Mouse (Mus musculus) bone marrow, adult 2 months (tissue): ENCODE data around the gene Abcg3. TPM values are rescaled to one million over a fixed set of nuclear protein-coding genes. Genes with fewer than 3 reads are reported as not detected.

ENCODE experiments used
- H3K27ac ChIP-seq: fragments of 200-500 bp; 2 replicates; pipeline ENCODE4 v1.5.1; 2012; ENCODE audit warnings: low read depth, mild to moderate bottlenecking, control low read depth, inconsistent platforms, low read length; ENCODE audit not compliant: control insufficient read depth, poor library complexity, insufficient read depth
- H3K4me1 ChIP-seq: fragments of 200-500 bp; 2 replicates; pipeline ENCODE4 v1.6.1; 2011; ENCODE audit warnings: low read length; ENCODE audit not compliant: control insufficient read depth, insufficient read depth
- H3K4me3 ChIP-seq: fragments of 200-500 bp; replicated peaks from 2 replicates; pipeline ENCODE3; 2011; ENCODE audit warnings: mild to moderate bottlenecking, low read depth, low read length, control low read depth; ENCODE audit not compliant: control insufficient read depth
- CTCF ChIP-seq: fragments of 200-500 bp; IDR thresholded peaks from 2 replicates; pipeline ENCODE4 v1.5.1; 2011; ENCODE audit warnings: low read length, control low read depth; ENCODE audit not compliant: control insufficient read depth, insufficient read depth
- POLR2A ChIP-seq: fragments of 200-500 bp; IDR thresholded peaks from 2 replicates; pipeline ENCODE4 v1.6.1; 2011; ENCODE audit warnings: low read depth, mild to moderate bottlenecking, control low read depth, low read length, borderline replicate concordance; ENCODE audit not compliant: control insufficient read depth
- WGBS: fragments of 180-500 bp; shearing (Covaris S2); methylation state at CpG from one replicate; pipeline ENCODE4 v1.1.7; 2018; 5-methylcytosine and 5-hydroxymethylcytosine counted together
- polyA plus RNA-seq: library from polyadenylated mRNA; stranded (reverse); fragments of >200 nt; gene quantifications from 2 replicates; pipeline ENCODE4 v1.2.4, GENCODE M21; 2011; ENCODE audit warnings: low replicate concordance; ENCODE audit not compliant: missing spikeins, insufficient read depth, insufficient read length

Abcg3 gene
- polyA plus RNA-seq = 3.8 and 6.8 TPM in 2 replicates

DNA sequence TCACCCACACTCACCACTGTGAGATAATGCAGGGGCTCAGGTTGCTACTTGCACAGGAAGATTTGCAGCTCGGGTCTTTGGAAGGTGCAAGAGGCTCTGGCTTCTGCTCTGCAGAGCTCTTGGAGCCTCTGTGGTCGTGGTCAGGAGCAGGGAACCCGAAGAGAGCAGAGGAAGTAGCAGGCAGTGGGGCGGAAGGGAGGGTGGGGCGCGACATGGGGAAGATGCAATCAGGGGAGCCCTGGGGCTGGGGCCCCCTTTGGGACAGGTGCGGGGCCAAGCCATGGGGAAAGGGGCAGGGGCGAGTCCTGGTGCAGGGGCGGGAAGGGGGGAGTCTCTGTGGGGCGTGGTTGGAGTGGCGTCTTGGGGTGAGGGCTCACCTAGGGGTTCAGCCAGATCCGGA lies at the start of gene Abcg3:
Gene Abcg3, minus strand, starts transcription at position 184 of the 400 bp plus-strand sequence.
- Histone ChIP-seq H3K4me1 (peaks cover 2% of the 10 kb centered on the region), H3K4me3 (peak within 1 kb of the TSS; percentile 61), H3K27ac (peak within 1 kb of the TSS; percentile 62; the same call in 1 of the 2 replicates)
- TF ChIP-seq POLR2A (no peak; the same call in 1 of the 2 replicates), CTCF (no peak)
- 1% methylated on average over 12 of the region's 12 CpGs for WGBS

- WGBS = 32% methylated on average over 1 of the region's 1 CpGs
- H3K4me1 ChIP-seq = no peaks in the 10 kb centered on the region
- H3K4me3 ChIP-seq = no peak overlapping the region
- no peak overlapping the region for H3K27ac ChIP-seq
- TF ChIP-seq POLR2A (no peak), CTCF (no peak)
These were observed 30.0 kb upstream of the Abcg3 start for GRCm38 (mm10) chr5:105012551-105012950.

DNA sequence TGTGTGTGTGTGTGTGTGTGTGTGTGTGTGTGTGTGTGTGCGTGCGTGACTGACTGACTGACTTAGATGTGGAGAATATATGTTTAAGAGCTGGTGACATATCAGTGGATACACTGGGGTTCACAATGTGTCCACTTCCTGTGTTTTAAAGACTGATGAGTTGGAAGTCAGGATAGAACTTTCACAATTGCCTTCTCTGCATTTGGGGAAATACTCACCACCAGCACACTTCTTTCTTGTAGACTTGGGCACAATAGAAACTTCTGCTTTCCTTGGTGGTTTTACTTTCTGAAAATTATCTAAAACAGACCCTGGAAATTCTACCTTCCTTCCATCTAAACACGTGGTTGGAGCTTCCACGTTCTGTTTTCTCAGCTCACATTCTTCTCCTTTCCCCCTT lies 29.1 kb upstream of the Abcg3 start:
- no peak overlapping the region for H3K4me3 ChIP-seq
- WGBS = 43% methylated on average over 4 of the region's 4 CpGs
- TF ChIP-seq POLR2A = no peak
- TF ChIP-seq CTCF = no peak
- no peak overlapping the region for H3K27ac ChIP-seq
- H3K4me1 ChIP-seq = no peaks in the 10 kb centered on the region

GRCm38 (mm10) chr5:105010376-105010775 lies 27.9 kb upstream of the Abcg3 start:
- TF ChIP-seq POLR2A = no peak
- no peak for TF ChIP-seq CTCF
- Histone ChIP-seq H3K4me1 (peaks cover under 1% of the 10 kb centered on the region), H3K4me3 (no peak overlapping the region), H3K27ac (no peak overlapping the region)

DNA sequence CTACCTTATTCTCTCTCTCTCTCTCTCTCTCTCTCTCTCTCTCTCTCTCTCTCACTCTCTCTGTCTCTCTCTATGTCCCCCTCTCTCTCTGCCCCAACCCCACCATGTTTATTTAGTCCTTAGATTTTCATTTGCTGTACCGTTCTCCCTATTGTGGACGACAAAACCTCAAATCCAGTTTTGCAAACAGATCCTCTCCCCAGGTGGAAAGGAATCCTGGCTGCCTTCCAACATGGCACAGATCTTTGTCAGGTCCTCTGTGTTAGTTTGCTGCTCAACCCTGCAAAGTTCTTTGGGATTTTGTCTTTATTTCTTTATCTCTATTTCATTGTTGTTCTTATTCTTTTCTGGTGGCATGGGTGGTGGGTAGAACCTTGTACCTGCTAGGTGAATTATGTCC lies 6.9 kb upstream of the Abcg3 start:
- WGBS = 87% methylated on average over 2 of the region's 2 CpGs

GRCm38 (mm10) chr5:104988000-104988399 lies 5.5 kb upstream of the Abcg3 start:
- WGBS = 66% methylated on average over 2 of the region's 2 CpGs
- TF ChIP-seq POLR2A (no peak), CTCF (no peak)
- H3K4me3 ChIP-seq = no peak overlapping the region
- no peak overlapping the region for H3K27ac ChIP-seq
- H3K4me1 ChIP-seq = no peaks in the 10 kb centered on the region

More for the DNA sequence above, 6.9 kb upstream of the Abcg3 start:
- no peak for TF ChIP-seq POLR2A
- TF ChIP-seq CTCF = no peak
- H3K4me3 ChIP-seq = no peak overlapping the region
- H3K27ac ChIP-seq = no peak overlapping the region
- H3K4me1 ChIP-seq = no peaks in the 10 kb centered on the region

GRCm38 (mm10) chr5:104986706-104987105 lies 4.2 kb upstream of the Abcg3 start:
- no peak overlapping the region for H3K27ac ChIP-seq
- no peaks in the 10 kb centered on the region for H3K4me1 ChIP-seq
- peak; percentile 48 for TF ChIP-seq CTCF
- no peak for TF ChIP-seq POLR2A
- H3K4me3 ChIP-seq = no peak overlapping the region
- WGBS = 3% methylated on average over 1 of the region's 1 CpGs

DNA sequence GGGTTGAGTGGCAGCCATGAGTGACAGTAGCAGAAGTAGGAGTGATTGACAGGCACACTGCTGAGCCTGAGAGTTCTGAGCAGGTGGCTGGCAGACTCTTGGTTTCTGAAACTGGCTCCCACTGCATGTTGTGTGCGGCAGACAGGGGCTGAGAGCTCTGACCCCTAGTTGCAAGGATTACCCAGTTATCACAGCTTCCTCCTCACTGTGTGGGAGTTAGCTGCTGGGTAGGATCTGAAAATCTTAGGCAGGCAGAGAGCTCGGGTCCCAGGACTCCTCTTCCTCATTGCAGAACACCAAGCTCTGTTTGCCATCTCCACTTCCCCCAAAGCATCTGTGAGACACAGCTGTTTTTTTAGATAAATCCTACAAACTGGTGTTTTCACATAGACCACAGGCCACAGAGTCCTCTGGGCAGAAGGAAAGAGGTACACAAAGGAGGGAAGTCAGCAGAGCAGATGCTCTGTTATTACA lies 3.4 kb downstream of the Abcg3 start:
- TF ChIP-seq CTCF (no peak), POLR2A (no peak)
- peak overlapping the region; percentile 55; the same call in 1 of the 2 replicates for H3K27ac ChIP-seq
- peaks cover 2% of the 10 kb centered on the region for H3K4me1 ChIP-seq
- H3K4me3 ChIP-seq = no peak overlapping the region
- 5% methylated on average over 2 of the region's 2 CpGs for WGBS
